Mouse (Mus musculus) hindbrain, embryonic 10.5 days (tissue): ENCODE results near the gene Lmbr1. TPM values are rescaled to one million over a fixed set of nuclear protein-coding genes. Genes with fewer than 3 reads are reported as not detected.
A peak's percentile ranks its signal among the peaks of the same experiment; 100 is the strongest.

Experiments used
- DNase-seq: peaks from one replicate; pipeline ENCODE4 v3.0.0-alpha.2; 2017; ENCODE audit warnings: low spot score
- H3K27ac ChIP-seq: fragments of 300-500 bp; sonication (generic); 2 replicates; pipeline ENCODE4 v1.5.1; 2016; ENCODE audit warnings: mild to moderate bottlenecking, moderate library complexity
- H3K27me3 ChIP-seq: fragments of 300-500 bp; sonication (generic); 2 replicates; pipeline ENCODE4 v1.6.1; 2016; ENCODE audit warnings: mild to moderate bottlenecking; ENCODE audit not compliant: poor library complexity, insufficient read depth, severe bottlenecking
- H3K36me3 ChIP-seq: fragments of 300-500 bp; sonication (generic); 2 replicates; pipeline ENCODE4 v1.6.1; 2016; ENCODE audit warnings: mild to moderate bottlenecking, moderate library complexity
- H3K4me1 ChIP-seq: fragments of 300-500 bp; sonication (generic); replicated peaks from 2 replicates; pipeline ENCODE4 v1.6.1; 2016; ENCODE audit warnings: mild to moderate bottlenecking
- H3K4me3 ChIP-seq: fragments of 300-500 bp; sonication (generic); 2 replicates; pipeline ENCODE4 v1.5.1; 2016; ENCODE audit warnings: mild to moderate bottlenecking, moderate library complexity
- H3K9me3 ChIP-seq: fragments of 300-500 bp; sonication (generic); 2 replicates; pipeline ENCODE4 v1.6.1; 2016; ENCODE audit warnings: mild to moderate bottlenecking, moderate library complexity
- WGBS: fragments of 180-500 bp; shearing (Covaris S2); methylation state at CpG from one replicate; pipeline ENCODE4 v1.1.7; 2016; 5-methylcytosine and 5-hydroxymethylcytosine counted together
- polyA plus RNA-seq: library from polyadenylated mRNA; unstranded; fragments of >200 nt; fragmentation: Nextera tagmentation; extraction: Ambion mirVana; gene quantifications from 2 replicates; pipeline ENCODE4 v1.2.1, GENCODE M21; 2016

Lmbr1 gene
- polyA plus RNA-seq, 1 experiment from 2014 or later, result 11.0 TPM

DNA sequence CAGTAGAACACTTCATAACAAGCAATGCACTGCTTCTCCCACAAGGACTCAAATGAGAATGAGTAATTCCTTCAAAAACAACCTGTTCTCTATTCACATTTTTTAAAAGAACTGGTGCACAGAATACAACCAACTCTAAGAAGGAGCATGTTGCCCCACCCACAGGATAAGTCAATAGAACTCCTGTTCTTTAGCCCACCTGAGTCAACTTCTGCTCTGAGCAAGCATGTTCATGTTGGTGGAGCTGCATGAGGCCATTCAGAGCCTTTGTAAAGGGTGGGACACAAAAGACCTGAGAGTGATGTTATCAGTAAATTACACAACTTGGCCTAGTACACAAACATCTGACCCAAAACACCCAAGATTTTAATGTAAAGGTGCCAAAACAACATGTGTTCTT lies 139.8 kb downstream of the Lmbr1 start:
- H3K4me1 ChIP-seq, result no peaks in the 10 kb centered on the region
- no peak overlapping the region for H3K4me3 ChIP-seq
- no peaks in the 10 kb centered on the region for H3K27me3 ChIP-seq
- no peaks in the 10 kb centered on the region for H3K36me3 ChIP-seq
- DNase-seq, result no peak
- no peaks in the 10 kb centered on the region for H3K9me3 ChIP-seq
- H3K27ac ChIP-seq, result no peak overlapping the region

DNA sequence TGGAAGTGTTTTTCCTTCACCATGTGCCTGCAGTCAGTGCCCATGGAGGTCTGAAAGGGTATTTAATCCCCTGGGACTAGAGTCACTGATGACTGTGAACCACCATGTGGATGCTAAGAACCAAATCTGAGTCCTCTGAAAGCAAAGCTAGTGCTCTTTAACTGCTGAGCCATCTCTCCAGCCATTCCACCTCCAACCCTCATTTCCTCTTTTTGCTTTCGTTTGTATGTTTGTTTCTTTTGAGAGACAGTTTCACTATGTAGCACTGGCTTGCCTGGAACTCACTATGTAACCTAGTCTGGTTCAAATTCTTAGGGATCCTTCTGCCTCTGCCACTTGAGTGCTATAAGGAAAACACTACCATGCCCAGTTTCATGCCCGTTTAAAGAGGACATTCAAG lies 147.7 kb downstream of the Lmbr1 start:
- no peak for DNase-seq
- Histone ChIP-seq H3K27ac (no peak overlapping the region), H3K9me3 (no peaks in the 10 kb centered on the region), H3K27me3 (no peaks in the 10 kb centered on the region), H3K4me1 (no peaks in the 10 kb centered on the region), H3K36me3 (0 out of 2 replicates have a peak, but pooled peaks cover 7% of the 10 kb centered on the region), H3K4me3 (no peak overlapping the region)
- WGBS, result 82% methylated on average over 2 of the region's 2 CpGs

DNA sequence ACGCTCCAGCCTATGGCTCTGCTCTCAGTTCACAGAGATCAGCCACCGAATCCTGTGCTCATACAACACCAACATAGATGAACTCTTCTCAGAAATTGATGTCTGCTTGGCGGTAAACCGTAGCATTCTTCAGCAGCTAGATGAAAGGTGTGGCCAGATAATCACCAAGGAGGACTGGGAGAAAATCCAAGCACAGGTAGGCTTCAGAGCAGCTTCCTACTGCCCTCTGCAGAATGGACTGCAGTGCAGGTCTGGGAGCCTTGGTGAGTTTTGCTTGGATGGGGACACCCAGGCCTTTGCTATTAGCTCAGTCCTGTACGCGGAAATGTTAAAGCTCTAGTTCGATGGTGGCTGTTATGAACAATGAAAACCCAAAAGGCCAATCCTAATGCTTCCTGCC lies 154.1 kb downstream of the Lmbr1 start:
- Histone ChIP-seq H3K9me3 (no peaks in the 10 kb centered on the region), H3K36me3 (0 out of 2 replicates have a peak, but pooled peaks cover 3% of the 10 kb centered on the region), H3K27ac (no peak overlapping the region), H3K4me1 (peaks cover 4% of the 10 kb centered on the region; the same call in 1 of the 2 replicates), H3K4me3 (no peak overlapping the region), H3K27me3 (no peaks in the 10 kb centered on the region)
- DNase-seq, result no peak
- 92% methylated on average over 7 of the region's 7 CpGs for WGBS

DNA sequence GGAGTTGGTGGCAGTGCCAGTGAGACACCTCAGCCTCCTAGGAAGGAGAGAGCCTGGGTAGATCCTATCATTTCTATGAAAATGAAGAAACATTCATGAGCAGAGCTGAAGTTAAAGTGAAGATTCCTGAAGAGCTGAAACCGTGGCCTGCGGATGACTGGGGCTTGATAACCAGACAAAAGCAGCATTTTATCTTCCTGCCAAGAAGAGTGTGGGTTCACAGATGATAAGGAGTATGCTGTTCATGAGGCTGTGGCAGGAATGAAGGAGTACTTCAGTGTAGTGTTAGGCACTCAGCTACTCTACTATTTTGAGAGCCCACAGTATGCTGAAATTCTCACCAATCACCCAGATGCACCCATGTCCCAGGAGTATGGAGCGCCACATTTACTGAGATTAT lies 160.2 kb downstream of the Lmbr1 start:
- 89% methylated on average over 3 of the region's 3 CpGs for WGBS
- Histone ChIP-seq H3K36me3 (no peaks in the 10 kb centered on the region), H3K27ac (no peak overlapping the region), H3K4me1 (no peaks in the 10 kb centered on the region), H3K4me3 (no peak overlapping the region), H3K9me3 (no peaks in the 10 kb centered on the region), H3K27me3 (no peaks in the 10 kb centered on the region)
- no peak for DNase-seq

DNA sequence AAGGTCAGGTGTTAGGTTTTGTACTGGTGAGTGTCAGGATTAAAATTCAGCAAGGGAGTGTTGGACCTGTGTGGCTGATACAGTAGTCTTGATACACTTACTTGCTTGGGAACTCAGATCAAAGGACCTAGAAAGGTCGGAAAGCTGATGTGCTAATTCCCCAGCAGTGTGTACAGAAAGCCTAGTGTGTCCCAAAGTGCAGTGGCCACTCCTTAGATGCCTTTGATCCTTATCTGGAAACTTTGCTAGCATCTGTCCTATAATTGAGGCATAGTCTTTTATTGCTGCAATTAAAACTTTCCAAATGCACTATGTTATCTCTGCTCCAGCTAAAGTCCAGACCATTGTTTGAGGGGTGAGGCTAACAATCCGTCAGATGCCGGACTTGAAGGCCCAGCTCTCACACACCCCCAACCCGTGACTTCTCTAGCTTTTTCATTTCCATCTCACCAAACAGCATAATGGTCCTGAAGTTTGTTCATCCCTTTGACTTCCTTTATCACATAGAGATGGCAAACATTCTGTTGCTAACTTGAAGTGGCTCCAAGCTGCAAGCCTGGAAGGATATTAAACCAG lies 166.1 kb downstream of the Lmbr1 start:
- no peak overlapping the region for H3K4me3 ChIP-seq
- WGBS, result 70% methylated on average over 4 of the region's 4 CpGs
- H3K27me3 ChIP-seq, result no peaks in the 10 kb centered on the region
- no peak overlapping the region for H3K27ac ChIP-seq
- H3K9me3 ChIP-seq, result no peaks in the 10 kb centered on the region
- no peak for DNase-seq
- H3K36me3 ChIP-seq, result no peaks in the 10 kb centered on the region
- H3K4me1 ChIP-seq, result no peaks in the 10 kb centered on the region

DNA sequence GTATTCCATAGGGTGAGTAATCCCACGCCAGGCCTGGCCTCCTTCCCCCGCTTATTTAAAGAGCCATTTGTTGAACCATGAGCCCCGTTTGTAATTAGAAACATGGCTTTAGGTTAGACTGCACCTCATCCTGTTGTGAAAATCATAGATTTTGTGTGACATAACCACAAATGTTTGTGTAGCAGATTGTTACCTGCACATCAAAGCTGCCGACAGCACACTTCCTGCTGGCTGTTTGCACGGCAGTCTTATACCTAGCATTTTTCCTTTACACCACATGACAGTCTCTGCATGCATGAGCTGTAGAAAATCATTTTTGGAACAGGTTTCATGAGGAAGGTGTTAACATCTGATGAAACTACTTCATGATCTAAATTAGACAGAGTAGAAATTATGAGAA lies 172.5 kb downstream of the Lmbr1 start:
- Histone ChIP-seq H3K27ac (no peak overlapping the region), H3K36me3 (peaks cover 7% of the 10 kb centered on the region), H3K9me3 (no peaks in the 10 kb centered on the region), H3K4me3 (no peak overlapping the region), H3K4me1 (peaks cover 5% of the 10 kb centered on the region; the same call in 1 of the 2 replicates), H3K27me3 (no peaks in the 10 kb centered on the region)
- 87% methylated on average over 5 of the region's 5 CpGs for WGBS
- DNase-seq, result no peak

DNA sequence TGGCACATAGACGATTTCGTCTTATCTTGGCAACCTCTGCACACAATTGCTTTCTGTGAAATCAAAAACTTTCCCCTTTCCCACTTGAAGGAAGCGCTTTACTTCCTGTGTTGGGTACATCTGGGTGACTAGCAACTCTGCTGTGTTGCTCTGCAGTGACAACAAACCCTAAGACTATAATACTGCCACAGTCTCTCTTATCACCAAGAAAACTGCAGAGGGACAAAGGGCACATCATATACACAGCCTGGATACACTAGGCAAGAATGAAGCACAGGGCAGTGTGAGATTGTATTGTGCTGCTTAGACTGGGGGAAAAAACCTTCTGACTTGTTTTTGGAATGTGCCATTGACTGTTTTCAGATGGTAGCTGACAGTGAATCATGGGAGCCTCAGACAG lies 178.3 kb downstream of the Lmbr1 start:
- H3K4me3 ChIP-seq, result no peak overlapping the region
- H3K9me3 ChIP-seq, result no peaks in the 10 kb centered on the region
- DNase-seq, result no peak
- no peaks in the 10 kb centered on the region for H3K27me3 ChIP-seq
- peaks cover 7% of the 10 kb centered on the region for H3K36me3 ChIP-seq
- 88% methylated on average over 3 of the region's 3 CpGs for WGBS
- peaks cover 37% of the 10 kb centered on the region for H3K4me1 ChIP-seq
- H3K27ac ChIP-seq, result no peak overlapping the region

DNA sequence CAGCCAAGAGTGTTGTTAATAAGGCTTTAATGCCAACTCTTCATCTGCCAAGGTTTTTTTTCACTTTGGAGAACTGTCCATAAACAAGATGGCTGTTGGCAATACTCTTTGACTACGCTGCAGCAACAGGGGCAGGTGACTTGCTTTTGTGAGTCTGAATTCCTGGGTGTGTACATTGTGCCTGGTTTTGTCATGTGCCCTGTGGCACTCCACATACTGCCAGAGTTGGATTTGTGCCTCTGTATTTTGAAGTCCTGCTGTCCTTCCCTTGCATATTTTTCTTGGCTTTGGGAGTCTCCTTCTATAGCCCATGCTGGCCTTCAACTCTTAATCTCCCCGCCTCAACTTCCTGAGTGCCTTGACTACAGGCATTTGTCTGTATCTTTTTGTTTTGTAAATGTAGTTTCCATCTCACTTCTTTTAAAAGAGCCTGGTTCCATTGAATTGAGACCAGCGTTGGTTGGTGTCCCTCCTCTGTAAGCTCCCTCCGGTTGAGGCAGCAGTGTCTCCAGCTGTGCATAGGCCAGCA lies 179.2 kb downstream of the Lmbr1 start:
- H3K9me3 ChIP-seq, result no peaks in the 10 kb centered on the region
- H3K36me3 ChIP-seq, result peaks cover 1% of the 10 kb centered on the region; the same call in 1 of the 2 replicates
- H3K4me3 ChIP-seq, result no peak overlapping the region
- H3K27me3 ChIP-seq, result no peaks in the 10 kb centered on the region
- 47% methylated on average over 4 of the region's 4 CpGs for WGBS
- H3K4me1 ChIP-seq, result peaks cover 37% of the 10 kb centered on the region
- DNase-seq, result no peak
- H3K27ac ChIP-seq, result no peak overlapping the region

DNA sequence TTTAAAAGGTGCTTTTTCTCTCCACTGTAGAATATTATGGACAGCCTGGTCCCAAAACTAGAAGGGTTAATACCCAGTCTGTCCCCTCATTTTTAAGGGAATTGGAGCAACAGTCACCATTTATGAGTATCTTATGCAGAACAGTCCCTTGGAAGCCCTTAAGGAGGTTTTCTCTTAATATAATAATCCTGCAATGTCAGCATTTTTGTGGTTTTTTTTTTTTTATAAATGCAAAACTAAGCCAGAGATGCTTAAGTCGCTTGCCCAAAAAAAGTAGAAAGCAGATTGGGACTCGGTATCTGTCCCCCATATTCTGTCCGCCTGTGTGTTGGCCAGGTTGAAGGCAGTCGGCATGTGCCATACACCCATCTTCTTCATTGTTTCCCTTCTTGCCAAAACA lies 181.0 kb downstream of the Lmbr1 start:
- Histone ChIP-seq H3K36me3 (no peaks in the 10 kb centered on the region), H3K27me3 (no peaks in the 10 kb centered on the region), H3K9me3 (no peaks in the 10 kb centered on the region), H3K4me3 (no peak overlapping the region), H3K4me1 (peaks cover 37% of the 10 kb centered on the region), H3K27ac (no peak overlapping the region)
- no peak for DNase-seq
- WGBS, result 93% methylated on average over 4 of the region's 4 CpGs

DNA sequence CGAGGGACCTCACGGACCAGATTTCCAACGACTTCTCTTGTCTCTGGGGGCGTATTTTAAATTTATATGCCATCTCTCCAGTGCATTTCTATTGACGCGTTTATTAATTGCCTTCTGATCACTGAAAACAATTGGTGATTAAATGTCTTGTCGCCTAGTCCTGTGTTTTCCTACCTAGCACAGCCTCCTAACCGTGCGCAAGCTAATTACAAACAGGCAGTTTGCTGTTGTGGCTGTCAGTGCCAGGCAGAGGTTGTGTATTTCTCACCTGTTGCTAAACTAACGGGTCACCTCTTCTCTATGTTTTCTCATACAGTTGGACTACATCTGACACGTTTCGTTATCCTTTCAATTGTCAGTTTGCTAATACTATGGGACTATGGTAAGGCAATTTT lies 181.9 kb downstream of the Lmbr1 start:
- no peaks in the 10 kb centered on the region for H3K36me3 ChIP-seq
- no peaks in the 10 kb centered on the region for H3K9me3 ChIP-seq
- H3K4me3 ChIP-seq, result peak overlapping the region; percentile 70
- peak overlapping the region; percentile 93 for H3K27ac ChIP-seq
- H3K4me1 ChIP-seq, result peaks cover 37% of the 10 kb centered on the region
- 10% methylated on average over 12 of the region's 12 CpGs for WGBS
- H3K27me3 ChIP-seq, result no peaks in the 10 kb centered on the region
- DNase-seq, result no peak

DNA sequence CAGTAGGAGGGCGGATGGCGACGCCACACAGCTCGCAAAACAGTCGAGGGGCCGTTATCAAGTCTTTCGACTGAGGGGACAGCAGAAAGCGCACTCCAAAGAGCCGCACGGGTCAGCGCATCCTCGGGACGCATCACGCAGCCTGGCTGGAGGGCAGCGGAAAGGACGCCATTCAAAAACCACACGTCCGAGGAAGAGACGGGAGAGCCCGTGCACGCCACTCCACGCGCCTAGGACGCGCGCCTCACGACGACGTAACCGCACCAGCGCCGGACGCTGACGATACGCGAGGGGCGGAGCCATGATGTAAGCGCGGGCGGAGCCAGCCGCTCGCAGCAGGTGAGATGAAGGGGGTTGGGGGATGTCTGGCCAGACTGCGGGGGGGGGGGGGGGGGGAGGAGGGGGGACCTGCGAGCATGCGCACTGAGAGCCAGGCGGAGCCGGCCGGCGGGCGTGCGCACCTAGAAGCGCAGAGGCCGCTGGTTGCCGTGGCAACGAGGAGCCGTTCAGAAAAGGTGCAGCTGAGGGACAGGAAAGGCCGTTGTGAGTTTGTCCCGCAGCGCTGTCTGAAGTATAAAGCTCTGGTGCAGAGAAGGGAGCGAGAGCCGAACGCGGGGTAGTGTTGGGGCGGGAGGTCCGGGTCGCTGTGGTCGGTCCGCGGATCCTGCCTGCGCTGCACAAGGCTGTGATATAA lies 182.5 kb downstream of the Lmbr1 start, which contains the start of gene Rnf32:
Gene Rnf32, plus strand, starts transcription at position 423 of the 694 bp plus-strand sequence.
- peak; percentile 96 for DNase-seq
- Histone ChIP-seq H3K27ac (peak within 1 kb of the TSS; percentile 93), H3K9me3 (no peaks in the 10 kb centered on the region), H3K4me1 (peaks cover 32% of the 10 kb centered on the region), H3K27me3 (no peaks in the 10 kb centered on the region), H3K4me3 (peak within 1 kb of the TSS; percentile 70), H3K36me3 (no peaks in the 10 kb centered on the region)
- under 1% methylated on average over 69 of the region's 70 CpGs for WGBS

DNA sequence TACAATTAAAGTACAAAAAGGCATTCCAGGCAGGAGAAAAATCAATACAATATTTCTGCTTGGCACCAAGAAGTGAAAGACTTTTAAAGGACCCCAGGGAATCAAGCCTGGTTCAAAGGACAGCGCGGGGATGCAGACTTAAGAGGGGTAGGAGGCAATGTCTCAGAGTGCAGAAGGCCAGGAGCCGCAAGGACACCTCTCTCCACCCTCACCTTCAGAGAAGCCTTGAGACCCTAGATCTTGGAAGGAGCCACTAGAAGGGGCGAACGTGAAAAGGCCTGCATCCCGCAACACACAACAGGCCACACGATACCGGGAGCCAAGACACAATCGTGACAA lies 183.0 kb downstream of the Lmbr1 start:
- Histone ChIP-seq H3K4me3 (peak overlapping the region; percentile 70), H3K27ac (peak overlapping the region; percentile 93), H3K36me3 (no peaks in the 10 kb centered on the region), H3K9me3 (no peaks in the 10 kb centered on the region), H3K4me1 (peaks cover 26% of the 10 kb centered on the region), H3K27me3 (no peaks in the 10 kb centered on the region)
- WGBS, result 3% methylated on average over 9 of the region's 9 CpGs
- DNase-seq, result no peak

DNA sequence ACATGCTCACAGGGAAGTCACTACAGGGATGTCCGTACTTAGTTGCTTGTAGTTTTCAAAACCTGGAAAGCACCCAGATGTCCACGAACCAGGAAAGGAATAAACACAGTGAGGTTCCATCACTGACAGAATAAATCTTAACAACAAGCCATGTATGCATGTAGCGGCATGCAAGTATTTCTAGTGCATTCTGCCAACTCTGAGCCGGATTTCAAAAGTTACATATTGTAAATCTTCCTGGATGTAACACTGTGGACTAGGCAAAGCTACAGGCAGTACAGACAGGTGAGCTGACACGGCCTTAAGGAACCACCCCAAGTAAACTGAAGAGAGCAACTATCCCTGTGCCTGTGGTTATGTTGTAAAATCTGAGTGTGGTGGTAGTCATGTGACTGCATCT lies 191.4 kb downstream of the Lmbr1 start:
- H3K4me1 ChIP-seq, result no peaks in the 10 kb centered on the region
- no peak overlapping the region for H3K4me3 ChIP-seq
- H3K9me3 ChIP-seq, result no peaks in the 10 kb centered on the region
- H3K27me3 ChIP-seq, result no peaks in the 10 kb centered on the region
- H3K36me3 ChIP-seq, result no peaks in the 10 kb centered on the region
- DNase-seq, result no peak
- 85% methylated on average over 5 of the region's 5 CpGs for WGBS
- no peak overlapping the region for H3K27ac ChIP-seq
